Mouse (Mus musculus) thymus, adult 2 months (tissue): ENCODE measurements around the gene Olfr1510.
"Not testable (repeated sequence)": the region's sequence is repeated elsewhere in the genome, so short reads cannot be mapped to it uniquely, and the experiment has no call there.

Experiments
- CTCF ChIP-seq: fragments of 200-500 bp; IDR thresholded peaks from 2 replicates; pipeline ENCODE4 v1.5.1; 2012; ENCODE audit warnings: mild to moderate bottlenecking, control low read depth, low read length, moderate library complexity, borderline replicate concordance; ENCODE audit not compliant: control insufficient read depth, poor library complexity, insufficient read depth; ENCODE audit errors: extremely low read depth
- POLR2A ChIP-seq: fragments of 200-500 bp; IDR thresholded peaks from 2 replicates; pipeline ENCODE4 v1.6.1; 2012; ENCODE audit warnings: mild to moderate bottlenecking, low read length, control low read depth, moderate library complexity; ENCODE audit not compliant: control insufficient read depth, poor library complexity, insufficient read depth; ENCODE audit errors: extremely low read depth

GRCm38 (mm10) chr14:52390084-52390848, 23.9 kb downstream of the Olfr1510 start:
- not testable (repeated sequence) for TF ChIP-seq POLR2A, CTCF
